Mouse (Mus musculus): Measurements from ENCODE around the gene Gpr21.

Gene Gpr21

GRCm38 (mm10) chr2:37569888-37570287 is 53.8 kb downstream of the Gpr21 start:
- no peak for DNase-seq (ENCODE audit: low read depth in 2 of 2, low spot score in 2 of 2)

Measured in CD8-positive naive resting alpha-beta T cell, adult 2 months (primary cell).